Mouse (Mus musculus): ENCODE measurements around the gene Vars.

- no peak for TF ChIP-seq CTCF (IDR thresholded peaks at IDR 0.05; ENCODE audit: extremely low read depth, insufficient read depth, low read length)
- TF ChIP-seq POLR2A (IDR thresholded peaks at IDR 0.05; ENCODE audit: extremely low read depth, insufficient read depth, low read length): no peak
Measured at GRCm38 (mm10) chr17:34951636-34952377, 49.0 kb upstream of the Vars start.

Data from cortical plate, adult 2 months (tissue).